Mouse (Mus musculus): Measurements from ENCODE around the gene Vps26a.

Vps26a gene

GRCm38 (mm10) chr10:62430427-62430826 lies 56.2 kb downstream of the Vps26a start:
- in situ Hi-C loops (cut with MboI; ENCODE audit: low pct_unique_long_range_greater_than_20kb in 1 of 2, low sequenced_read_pairs in 2 of 2, unreplicated experiment in 1 of 2), result no loop called here

DNA sequence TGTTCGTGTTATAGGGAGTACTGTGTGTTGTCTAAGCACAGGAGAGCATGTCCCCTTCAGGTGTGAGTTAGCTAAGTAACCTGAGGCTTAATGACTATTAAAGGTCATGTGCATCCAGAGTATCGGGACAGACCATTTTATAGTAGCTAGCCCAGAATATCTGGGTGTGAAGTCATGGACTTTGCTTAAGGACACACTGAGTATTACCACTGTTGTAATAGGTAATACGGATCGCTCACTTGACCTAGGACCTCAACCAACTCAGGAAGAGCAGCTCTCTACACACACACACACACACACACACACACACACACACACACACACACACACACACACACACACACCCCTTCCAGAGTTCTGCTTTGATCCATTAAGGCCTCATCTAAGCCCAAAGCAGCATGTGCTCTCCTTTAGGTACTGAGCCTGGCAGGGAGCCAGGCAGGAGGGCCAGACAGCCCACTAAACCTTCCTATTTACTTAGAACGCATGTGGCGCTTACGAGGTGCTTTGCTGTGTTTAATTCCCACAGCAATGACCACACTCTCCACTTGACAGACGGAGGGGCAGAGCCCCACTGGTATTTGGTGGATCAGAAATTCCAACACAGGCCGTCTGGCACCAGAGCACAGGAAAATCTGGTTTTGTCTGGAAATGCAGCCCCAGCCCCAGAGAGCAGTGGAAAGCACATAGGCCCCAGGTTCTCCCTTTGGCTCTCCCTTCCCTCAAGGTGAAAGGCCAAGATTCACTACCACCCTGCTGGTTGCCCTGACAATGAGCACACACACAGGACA lies 61.3 kb downstream of the Vps26a start:
- in situ Hi-C loops (cut with MboI; ENCODE audit: low pct_unique_long_range_greater_than_20kb in 1 of 2, low sequenced_read_pairs in 2 of 2, unreplicated experiment in 1 of 2), result no loop called here

DNA sequence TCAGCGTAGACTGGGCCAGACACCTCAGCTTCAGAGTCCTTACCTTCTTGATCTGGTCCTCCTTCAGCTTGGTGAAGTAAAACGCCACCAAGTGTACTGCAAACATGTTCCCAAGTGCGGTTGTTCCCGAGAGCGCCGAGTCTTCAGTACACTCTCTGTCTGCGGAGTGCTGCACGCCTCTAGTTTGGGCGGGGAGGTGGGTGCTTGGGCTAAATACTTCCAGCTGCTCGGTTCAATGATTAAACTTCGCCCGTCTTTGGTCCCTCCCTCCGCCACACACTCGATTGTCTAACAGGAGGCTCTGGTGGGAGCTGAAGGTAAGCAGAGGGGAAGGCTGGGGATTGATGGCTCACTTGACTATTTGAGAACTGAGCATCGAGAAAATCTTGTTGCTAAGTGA lies 64.3 kb downstream of the Vps26a start, which contains the start of gene Hkdc1:
Hkdc1 (minus strand) TSS at position 237 of the 400 bp plus-strand sequence.
- in situ Hi-C loops (cut with MboI; ENCODE audit: low pct_unique_long_range_greater_than_20kb in 1 of 2, low sequenced_read_pairs in 2 of 2, unreplicated experiment in 1 of 2), result no loop called here

DNA sequence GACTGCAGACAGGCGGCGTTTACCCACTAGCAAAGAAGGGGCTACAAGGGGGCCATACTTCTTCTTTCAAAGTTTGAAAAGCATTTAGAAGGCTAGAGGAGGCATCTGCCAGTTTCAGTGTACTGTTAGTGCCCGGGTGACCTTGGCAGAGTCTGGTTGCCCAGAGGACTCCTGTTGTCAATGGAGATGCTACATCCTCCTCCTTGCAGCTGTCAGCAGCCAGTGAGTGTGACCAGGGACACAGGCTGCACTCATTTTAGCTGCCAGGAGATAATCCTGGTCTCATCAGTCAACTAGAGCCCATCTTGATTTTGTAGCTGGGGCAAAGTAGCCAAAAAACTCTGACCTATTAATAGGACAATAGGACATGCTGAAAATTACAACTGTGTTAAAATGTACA lies 65.5 kb downstream of the Vps26a start:
- in situ Hi-C loops (cut with MboI; ENCODE audit: low pct_unique_long_range_greater_than_20kb in 1 of 2, low sequenced_read_pairs in 2 of 2, unreplicated experiment in 1 of 2), result no loop called here

DNA sequence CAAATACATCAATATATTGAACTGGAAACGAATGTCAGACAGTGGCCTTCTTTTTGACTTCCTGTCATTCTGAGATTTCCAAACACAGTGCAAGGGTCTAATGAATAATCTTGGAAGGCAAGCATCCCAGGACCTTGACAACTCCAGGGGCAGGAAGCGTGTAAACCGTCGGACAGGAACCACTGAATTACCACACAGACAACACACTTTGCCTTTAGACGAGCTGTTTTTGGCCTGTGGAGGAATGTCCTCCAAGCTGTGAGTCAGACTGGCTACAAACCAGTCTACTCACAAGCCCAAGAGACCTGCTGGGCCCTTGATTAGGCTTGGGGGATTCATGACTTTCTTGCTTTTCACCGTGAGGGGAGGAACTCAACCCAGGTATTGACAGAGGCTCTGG lies 66.2 kb downstream of the Vps26a start:
- in situ Hi-C loops (cut with MboI; ENCODE audit: low pct_unique_long_range_greater_than_20kb in 1 of 2, low sequenced_read_pairs in 2 of 2, unreplicated experiment in 1 of 2), result no loop called here

DNA sequence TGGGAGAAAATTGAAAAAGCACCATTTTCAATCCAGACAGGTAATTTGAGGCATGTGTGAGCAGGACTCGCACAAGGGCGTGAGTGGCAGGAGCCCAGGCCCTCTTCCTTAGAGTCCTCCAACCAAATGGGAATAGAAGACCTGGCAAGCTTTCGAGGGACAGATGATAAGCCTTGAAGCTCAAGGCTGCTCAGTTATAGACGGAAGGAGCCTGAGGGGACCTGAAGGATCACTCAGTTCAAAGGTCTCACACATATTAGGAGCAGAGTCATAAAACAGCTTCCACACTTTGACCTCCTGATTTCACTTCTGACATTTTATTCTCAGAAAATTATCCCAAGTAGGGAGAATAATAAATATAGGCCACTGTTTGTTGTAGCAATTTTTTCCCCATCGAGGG lies 67.2 kb downstream of the Vps26a start:
- in situ Hi-C loops (cut with MboI; ENCODE audit: low pct_unique_long_range_greater_than_20kb in 1 of 2, low sequenced_read_pairs in 2 of 2, unreplicated experiment in 1 of 2), result no loop called here

- in situ Hi-C loops (cut with MboI; ENCODE audit: low pct_unique_long_range_greater_than_20kb in 1 of 2, low sequenced_read_pairs in 2 of 2, unreplicated experiment in 1 of 2), result no loop called here
Observed at GRCm38 (mm10) chr10:62418831-62419356, 67.7 kb downstream of the Vps26a start.

- in situ Hi-C loops (cut with MboI; ENCODE audit: low pct_unique_long_range_greater_than_20kb in 1 of 2, low sequenced_read_pairs in 2 of 2, unreplicated experiment in 1 of 2), result no loop called here
Observed at GRCm38 (mm10) chr10:62413606-62413982, 73.0 kb downstream of the Vps26a start.

GRCm38 (mm10) chr10:62412906-62413605 lies 73.5 kb downstream of the Vps26a start:
- in situ Hi-C loops (cut with MboI; ENCODE audit: low pct_unique_long_range_greater_than_20kb in 1 of 2, low sequenced_read_pairs in 2 of 2, unreplicated experiment in 1 of 2), result no loop called here

- in situ Hi-C loops (cut with MboI; ENCODE audit: low pct_unique_long_range_greater_than_20kb in 1 of 2, low sequenced_read_pairs in 2 of 2, unreplicated experiment in 1 of 2), result no loop called here
Observed at GRCm38 (mm10) chr10:62411431-62412410, 74.9 kb downstream of the Vps26a start.

DNA sequence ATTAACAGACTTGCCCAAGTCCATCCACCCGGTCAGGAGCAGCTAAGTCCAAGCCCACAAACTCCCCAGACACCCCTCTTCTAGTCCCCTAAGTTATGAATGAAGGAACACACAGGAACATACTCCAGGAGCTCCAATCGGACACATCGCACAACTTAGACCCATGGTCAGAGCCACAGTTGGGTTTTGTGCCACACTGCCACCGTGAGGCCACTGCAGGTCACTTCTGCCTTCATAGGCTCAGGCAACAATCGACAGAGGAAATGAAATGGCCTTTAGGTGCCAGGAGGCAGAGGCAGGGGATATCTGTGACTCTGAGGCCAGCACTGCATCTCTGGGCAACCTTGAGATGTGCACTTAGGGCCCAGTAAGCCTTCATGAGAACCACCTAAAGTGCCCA lies 75.7 kb downstream of the Vps26a start:
- in situ Hi-C loops (cut with MboI; ENCODE audit: low pct_unique_long_range_greater_than_20kb in 1 of 2, low sequenced_read_pairs in 2 of 2, unreplicated experiment in 1 of 2), result no loop called here
